Mouse (Mus musculus) kidney, postnatal 25 days (tissue): ENCODE results near the gene Mis18bp1.
"Not testable (repeated sequence)": the region's sequence is repeated elsewhere in the genome, so short reads cannot be mapped to it uniquely, and the experiment has no call there.

ENCODE experiments used
- DNase-seq, 2 experiments: peaks; one replicate each; pipeline ENCODE4 v3.0.0; 2021; ENCODE audit warnings: mixed read lengths in 2 of 2

Mis18bp1 gene

GRCm38 (mm10) chr12:65172021-65172951 is at the start of gene Mis18bp1:
Mis18bp1 (minus strand) TSS chr12:65172604.
- DNase-seq = peak; percentile 94 to 97

GRCm38 (mm10) chr12:65216404-65216840 is 44.0 kb upstream of the Mis18bp1 start:
- DNase-seq = peak in 1 of 2 experiments; percentile 13

- no peak for DNase-seq
Measured at GRCm38 (mm10) chr12:65206431-65206830, 34.0 kb upstream of the Mis18bp1 start.

GRCm38 (mm10) chr12:65201812-65202211 is 29.4 kb upstream of the Mis18bp1 start:
- no peak for DNase-seq

GRCm38 (mm10) chr12:65194003-65194530 is 21.7 kb upstream of the Mis18bp1 start:
- DNase-seq = no peak

- no peak for DNase-seq
Measured at GRCm38 (mm10) chr12:65189213-65189612, 16.8 kb upstream of the Mis18bp1 start.

GRCm38 (mm10) chr12:65187365-65187764 is 15.0 kb upstream of the Mis18bp1 start:
- peak in 1 of 2 experiments; percentile 5 for DNase-seq

- DNase-seq = no peak
Measured at GRCm38 (mm10) chr12:65173736-65174135, 1.3 kb upstream of the Mis18bp1 start.

- peak; percentile 45 to 67 for DNase-seq
Measured at GRCm38 (mm10) chr12:65172959-65173358, 555 bp upstream of the Mis18bp1 start.

- DNase-seq = not testable (repeated sequence)
Measured at GRCm38 (mm10) chr12:65136121-65136520, 36.3 kb downstream of the Mis18bp1 start.

GRCm38 (mm10) chr12:65119451-65119850 is 53.0 kb downstream of the Mis18bp1 start:
- no peak for DNase-seq

- DNase-seq = no peak
Measured at GRCm38 (mm10) chr12:65118968-65119367, 53.4 kb downstream of the Mis18bp1 start.

GRCm38 (mm10) chr12:65114978-65115377 is 57.4 kb downstream of the Mis18bp1 start:
- DNase-seq = not testable (repeated sequence)

GRCm38 (mm10) chr12:65113925-65114324 is 58.5 kb downstream of the Mis18bp1 start:
- DNase-seq = no peak

GRCm38 (mm10) chr12:65112811-65113210 is 59.6 kb downstream of the Mis18bp1 start:
- no peak for DNase-seq

GRCm38 (mm10) chr12:65111503-65111902 is 60.9 kb downstream of the Mis18bp1 start:
- no peak for DNase-seq

- DNase-seq = no peak
Measured at GRCm38 (mm10) chr12:65108746-65109145, 63.7 kb downstream of the Mis18bp1 start.
